Mouse (Mus musculus): ENCODE results near the gene Zfp385a. TPM values are rescaled to one million over a fixed set of nuclear protein-coding genes. Genes with fewer than 3 reads are reported as not detected.

Zfp385a gene
- polyA plus RNA-seq, 1 experiment, result 25.0 TPM

DNA sequence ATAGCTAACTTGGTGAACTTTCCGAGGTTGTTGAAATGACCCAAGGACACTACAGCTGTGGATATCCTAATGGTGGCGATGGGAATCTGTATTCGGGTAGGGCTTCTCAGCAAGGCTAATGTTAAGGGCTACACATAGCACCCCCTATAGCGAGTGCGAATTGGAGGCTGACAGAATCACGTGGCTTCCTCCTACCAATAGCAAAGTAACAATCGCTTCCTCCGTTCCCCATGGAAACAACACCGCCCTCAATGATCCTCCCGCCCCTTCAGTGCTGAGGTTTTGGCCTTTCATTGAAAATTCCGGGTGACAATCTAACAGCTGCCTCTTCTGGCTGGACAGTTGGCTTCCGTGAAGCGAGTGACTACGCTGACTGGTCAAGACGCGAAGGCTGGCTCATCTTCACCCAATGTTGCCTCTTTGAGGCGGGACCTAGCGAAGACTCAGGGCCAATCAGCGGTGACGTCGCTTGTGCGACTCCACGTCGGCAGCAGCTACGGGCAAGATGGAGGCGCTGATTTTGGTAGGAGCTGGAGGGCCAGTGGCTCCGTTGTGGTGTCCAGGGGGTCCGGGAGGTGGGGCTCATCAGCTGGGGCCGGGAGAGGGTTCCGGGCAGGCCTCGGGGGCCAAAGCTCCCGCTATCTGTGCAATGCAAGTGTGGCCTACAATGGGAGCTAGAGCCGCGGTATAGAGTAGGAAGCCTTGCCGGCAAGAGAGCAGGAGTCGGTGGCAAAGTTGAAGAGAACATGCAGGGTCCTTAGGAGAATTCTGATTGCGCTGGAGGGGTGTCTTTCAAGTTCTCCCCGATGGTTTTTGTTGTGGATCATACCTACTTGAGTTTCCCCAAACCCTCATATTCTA lies 67.2 kb downstream of the Zfp385a start, which contains the start of gene Copz1:
Gene Copz1, plus strand, starts transcription at position 296 of the 861 bp plus-strand sequence.
- no peak within 1 kb of the TSS for H3K27ac ChIP-seq (ENCODE audit: insufficient read depth, low read length)
- peak within 1 kb of the TSS; percentile 85 for H3K4me3 ChIP-seq (ENCODE audit: insufficient read depth, low read length)
- peak; percentile 90 for TF ChIP-seq POLR2A (IDR thresholded peaks at IDR 0.05; ENCODE audit: low read depth, low read length)
- TF ChIP-seq CTCF (IDR thresholded peaks at IDR 0.05; ENCODE audit: borderline replicate concordance, insufficient read depth, low read length), result no peak
- H3K4me1 ChIP-seq (ENCODE audit: control insufficient read depth, insufficient read depth, low read length), result peaks cover 3% of the 10 kb centered on the region; the same call in 1 of the 2 replicates

DNA sequence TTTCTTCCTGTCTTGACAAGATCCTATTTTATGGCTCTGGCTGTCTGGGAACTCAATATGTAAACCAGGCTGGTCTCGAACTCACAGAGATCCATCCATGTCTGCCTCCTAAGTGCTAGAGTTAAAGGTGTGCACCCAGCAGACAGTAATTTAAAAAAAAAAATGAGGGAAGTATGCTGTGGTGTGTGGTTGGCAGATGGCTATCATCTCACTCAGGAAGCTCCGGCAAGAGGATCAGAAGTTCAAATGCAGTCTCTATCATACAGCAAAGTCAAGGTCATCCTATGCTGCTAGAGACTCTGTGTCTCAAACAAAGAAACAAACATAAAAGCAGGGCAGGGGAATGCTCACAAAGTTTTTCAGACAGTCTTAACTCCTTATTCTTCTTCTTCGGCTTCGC lies 71.0 kb downstream of the Zfp385a start:
- no peak overlapping the region for H3K27ac ChIP-seq (ENCODE audit: insufficient read depth, low read length)
- H3K4me1 ChIP-seq (ENCODE audit: control insufficient read depth, insufficient read depth, low read length), result no peaks in the 10 kb centered on the region
- TF ChIP-seq POLR2A (IDR thresholded peaks at IDR 0.05; ENCODE audit: low read depth, low read length) (no peak), CTCF (IDR thresholded peaks at IDR 0.05; ENCODE audit: borderline replicate concordance, insufficient read depth, low read length) (no peak)
- H3K4me3 ChIP-seq (ENCODE audit: insufficient read depth, low read length), result no peak overlapping the region

DNA sequence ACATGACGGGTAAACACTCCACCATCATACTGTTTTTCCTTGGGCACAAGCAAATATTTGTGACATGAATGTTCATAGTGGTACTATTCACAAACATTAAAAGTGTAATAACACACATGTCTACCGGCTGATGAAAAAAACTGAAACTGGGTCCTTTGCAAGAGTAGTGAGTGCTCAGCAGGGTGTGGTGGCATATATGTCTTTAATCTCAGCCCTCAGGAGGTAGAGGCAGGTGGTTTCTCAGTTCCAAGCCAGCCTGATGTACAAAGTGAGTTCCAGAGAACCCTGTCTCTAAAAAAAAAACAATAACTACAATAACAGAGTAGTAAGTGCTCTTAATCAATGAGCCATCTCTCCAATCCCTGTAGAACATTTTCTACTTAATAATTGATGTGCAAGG lies 75.1 kb downstream of the Zfp385a start:
- no peak for TF ChIP-seq POLR2A (IDR thresholded peaks at IDR 0.05; ENCODE audit: low read depth, low read length)
- no peak for TF ChIP-seq CTCF (IDR thresholded peaks at IDR 0.05; ENCODE audit: borderline replicate concordance, insufficient read depth, low read length)
- Histone ChIP-seq H3K27ac (ENCODE audit: insufficient read depth, low read length) (no peak overlapping the region), H3K4me3 (ENCODE audit: insufficient read depth, low read length) (no peak overlapping the region), H3K4me1 (ENCODE audit: control insufficient read depth, insufficient read depth, low read length) (no peaks in the 10 kb centered on the region)

Other genes starting within 250 kb of the Zfp385a start
- gene Smug1, start 173.0 kb downstream of the Zfp385a start, polyA plus RNA-seq (2011; ENCODE audit: insufficient read length, low read depth, missing spikeins), result 10.4 and 11.0 TPM in 2 replicates
- 132 and 172 TPM in 2 replicates for gene Cbx5, start 100.3 kb downstream of the Zfp385a start, polyA plus RNA-seq (2011; ENCODE audit: insufficient read length, low read depth, missing spikeins)
- gene Hnrnpa1, start 99.7 kb downstream of the Zfp385a start, polyA plus RNA-seq (2011; ENCODE audit: insufficient read length, low read depth, missing spikeins), result 509 and 719 TPM in 2 replicates
- gene Nfe2, start 81.7 kb downstream of the Zfp385a start, polyA plus RNA-seq (2011; ENCODE audit: insufficient read length, low read depth, missing spikeins), result not detected in 2 replicates
- gene Copz1, start 67.4 kb downstream of the Zfp385a start, polyA plus RNA-seq (2011; ENCODE audit: insufficient read length, low read depth, missing spikeins), result 141 and 143 TPM in 2 replicates
- 0.40 TPM in 1 of 2 replicates, not detected in the other for gene Gpr84, start 29.5 kb downstream of the Zfp385a start, polyA plus RNA-seq (2011; ENCODE audit: insufficient read length, low read depth, missing spikeins)
- 161 and 346 TPM in 2 replicates for gene Itga5, start 26.7 kb upstream of the Zfp385a start, polyA plus RNA-seq (2011; ENCODE audit: insufficient read length, low read depth, missing spikeins)
- not detected in 2 replicates for gene Gtsf1, start 90.4 kb upstream of the Zfp385a start, polyA plus RNA-seq (2011; ENCODE audit: insufficient read length, low read depth, missing spikeins)
- gene Gtsf2, start 108.4 kb upstream of the Zfp385a start, polyA plus RNA-seq (2011; ENCODE audit: insufficient read length, low read depth, missing spikeins), result not detected in 2 replicates
- 0.33 and 2.1 TPM in 2 replicates for gene Nckap1l, start 113.7 kb upstream of the Zfp385a start, polyA plus RNA-seq (2011; ENCODE audit: insufficient read length, low read depth, missing spikeins)
- gene Pde1b, start 162.9 kb upstream of the Zfp385a start, polyA plus RNA-seq (2011; ENCODE audit: insufficient read length, low read depth, missing spikeins), result 3.4 and 5.4 TPM in 2 replicates
- gene Ppp1r1a, start 197.9 kb upstream of the Zfp385a start, polyA plus RNA-seq (2011; ENCODE audit: insufficient read length, low read depth, missing spikeins), result 2.0 and 2.1 TPM in 2 replicates
- not detected in 2 replicates for gene Glycam1, start 225.0 kb upstream of the Zfp385a start, polyA plus RNA-seq (2011; ENCODE audit: insufficient read length, low read depth, missing spikeins)

Measured in embryonic fibroblast, embryonic 13.5 days (primary cell).